Mouse (Mus musculus) midbrain, embryonic 10.5 days (tissue): ENCODE data around the gene Bend7. TPM values are rescaled to one million over a fixed set of nuclear protein-coding genes. Genes with fewer than 3 reads are reported as not detected.

Source experiments
- DNase-seq: peaks from one replicate; pipeline ENCODE4 v3.0.0-alpha.2; 2017; ENCODE audit warnings: low spot score
- H3K27ac ChIP-seq: fragments of 300-500 bp; sonication (generic); replicated peaks from 2 replicates; pipeline ENCODE4 v1.5.1; 2016; ENCODE audit warnings: mild to moderate bottlenecking
- H3K27me3 ChIP-seq: fragments of 300-500 bp; sonication (generic); 2 replicates; pipeline ENCODE4 v1.6.1; 2016; ENCODE audit warnings: low read depth, mild to moderate bottlenecking; ENCODE audit not compliant: poor library complexity, severe bottlenecking
- H3K36me3 ChIP-seq: fragments of 300-500 bp; sonication (generic); 2 replicates; pipeline ENCODE4 v1.6.1; 2016; ENCODE audit warnings: mild to moderate bottlenecking, moderate library complexity
- H3K4me1 ChIP-seq: fragments of 300-500 bp; sonication (generic); 2 replicates; pipeline ENCODE4 v1.6.1; 2016
- H3K4me3 ChIP-seq: fragments of 300-500 bp; sonication (generic); 2 replicates; pipeline ENCODE4 v1.5.1; 2016; ENCODE audit warnings: mild to moderate bottlenecking, moderate library complexity
- H3K9me3 ChIP-seq: fragments of 300-500 bp; sonication (generic); replicated peaks from 2 replicates; pipeline ENCODE4 v1.6.1; 2016; ENCODE audit warnings: mild to moderate bottlenecking
- WGBS: fragments of 180-500 bp; shearing (Covaris S2); methylation state at CpG from one replicate; pipeline ENCODE4 v1.1.7; 2016; 5-methylcytosine and 5-hydroxymethylcytosine counted together
- polyA plus RNA-seq: library from polyadenylated mRNA; unstranded; fragments of >200 nt; fragmentation: Nextera tagmentation; extraction: Ambion mirVana; gene quantifications from 2 replicates; pipeline ENCODE4 v1.2.1, GENCODE M21; 2016

Bend7 gene
- polyA plus RNA-seq, result 3.9 and 4.3 TPM in 2 replicates

GRCm38 (mm10) chr2:4717769-4718661 lies at the start of gene Bend7:
TSS of gene Bend7 (plus strand) at chr2:4717831.
- Histone ChIP-seq H3K36me3 (no peaks in the 10 kb centered on the region), H3K27me3 (peaks cover 35% of the 10 kb centered on the region), H3K9me3 (no peaks in the 10 kb centered on the region), H3K4me1 (peaks cover 21% of the 10 kb centered on the region), H3K27ac (peak within 1 kb of the TSS; percentile 89), H3K4me3 (peak within 1 kb of the TSS; percentile 82)
- WGBS, result 3% methylated on average over 122 of the region's 124 CpGs
- peak; percentile 70 for DNase-seq

DNA sequence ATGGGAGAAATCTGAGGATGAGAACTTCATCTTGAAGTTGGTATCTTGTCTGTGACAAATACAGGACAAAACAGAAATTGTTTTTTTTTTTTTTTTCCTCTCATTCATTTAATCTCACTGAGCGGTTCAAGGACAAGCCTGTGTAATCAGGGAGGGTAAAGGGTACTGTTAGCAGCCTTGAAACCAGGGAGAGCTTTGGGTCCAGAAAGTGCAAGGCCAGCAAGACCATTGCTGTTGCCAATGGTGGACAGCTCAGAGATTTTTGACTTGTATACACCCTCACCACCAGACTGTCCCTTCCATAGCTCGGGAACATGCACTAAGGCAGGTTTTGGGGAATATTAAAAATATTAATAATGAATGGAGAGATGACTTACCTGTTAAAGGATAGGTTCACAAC lies 49.0 kb upstream of the Bend7 start:
- Histone ChIP-seq H3K36me3 (no peaks in the 10 kb centered on the region), H3K4me1 (no peaks in the 10 kb centered on the region), H3K4me3 (no peak overlapping the region), H3K27ac (no peak overlapping the region), H3K27me3 (no peaks in the 10 kb centered on the region), H3K9me3 (no peaks in the 10 kb centered on the region)
- no peak for DNase-seq
- 87% methylated on average over 2 of the region's 2 CpGs for WGBS

DNA sequence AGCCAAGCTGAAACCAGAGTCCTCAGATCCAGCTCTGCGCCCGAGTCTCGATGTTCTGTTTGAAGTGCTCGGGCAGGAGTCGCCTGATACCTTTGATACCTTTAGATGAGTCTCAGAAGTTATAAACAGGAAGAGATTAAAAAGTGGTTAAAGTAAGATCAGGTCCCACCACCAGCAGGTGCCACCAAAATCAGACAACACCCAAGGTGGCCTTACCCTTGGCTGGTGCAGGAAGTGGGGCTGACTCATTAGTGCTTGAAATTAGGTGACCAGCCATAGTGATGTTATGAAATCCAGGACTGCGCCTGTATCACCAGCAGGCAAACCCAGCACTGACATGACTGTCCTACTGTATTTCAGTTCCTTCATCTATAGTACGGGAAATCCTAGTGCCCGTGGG lies 47.9 kb upstream of the Bend7 start:
- H3K9me3 ChIP-seq, result no peaks in the 10 kb centered on the region
- DNase-seq, result no peak
- H3K4me3 ChIP-seq, result no peak overlapping the region
- no peaks in the 10 kb centered on the region for H3K27me3 ChIP-seq
- H3K27ac ChIP-seq, result no peak overlapping the region
- H3K36me3 ChIP-seq, result no peaks in the 10 kb centered on the region
- 91% methylated on average over 8 of the region's 8 CpGs for WGBS
- H3K4me1 ChIP-seq, result no peaks in the 10 kb centered on the region

DNA sequence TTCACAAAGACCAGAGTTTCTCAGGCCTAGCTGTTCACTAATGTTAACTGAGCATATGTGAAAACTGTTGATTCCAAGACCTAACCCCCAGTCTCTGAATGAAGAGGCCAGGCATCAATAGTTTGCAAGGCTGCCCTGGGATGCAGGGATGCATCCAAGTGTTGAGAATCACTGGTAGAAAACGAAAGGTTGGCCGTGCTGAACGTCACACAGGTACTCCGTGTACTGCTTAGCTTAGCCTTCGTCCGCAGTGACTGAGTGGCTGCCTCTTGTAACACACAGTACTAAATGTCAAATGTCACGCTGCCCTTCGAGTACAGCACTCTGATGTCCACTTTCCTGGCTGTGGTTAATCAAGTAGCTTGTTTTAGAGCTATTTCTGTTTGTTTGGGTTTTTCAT lies 46.0 kb upstream of the Bend7 start:
- H3K4me1 ChIP-seq, result no peaks in the 10 kb centered on the region
- no peak for DNase-seq
- no peaks in the 10 kb centered on the region for H3K36me3 ChIP-seq
- no peaks in the 10 kb centered on the region for H3K27me3 ChIP-seq
- H3K4me3 ChIP-seq, result no peak overlapping the region
- no peaks in the 10 kb centered on the region for H3K9me3 ChIP-seq
- WGBS, result 89% methylated on average over 8 of the region's 8 CpGs
- H3K27ac ChIP-seq, result no peak overlapping the region

DNA sequence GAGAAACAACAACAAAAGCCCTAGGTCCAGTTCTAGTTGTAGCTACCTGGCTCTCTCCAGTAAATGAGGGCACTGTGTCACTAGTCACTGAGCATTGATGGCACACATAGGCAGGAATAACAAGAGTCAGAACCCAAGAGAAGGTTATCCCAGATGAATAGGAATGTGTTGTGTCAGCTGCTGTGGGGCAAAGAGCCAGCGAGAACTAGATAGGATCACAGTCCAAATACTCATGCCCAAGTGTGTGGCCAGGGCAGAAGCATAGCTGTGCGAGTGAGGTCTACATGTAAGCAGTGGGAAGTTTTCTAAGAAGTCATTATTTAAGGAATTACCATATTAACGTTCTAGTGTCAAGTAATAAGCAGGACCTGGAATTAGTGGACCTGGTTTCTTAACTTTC lies 37.7 kb upstream of the Bend7 start:
- H3K9me3 ChIP-seq, result no peaks in the 10 kb centered on the region
- no peaks in the 10 kb centered on the region for H3K27me3 ChIP-seq
- DNase-seq, result no peak
- no peak overlapping the region for H3K4me3 ChIP-seq
- no peaks in the 10 kb centered on the region for H3K4me1 ChIP-seq
- WGBS, result 86% methylated on average over 3 of the region's 3 CpGs
- H3K27ac ChIP-seq, result no peak overlapping the region
- no peaks in the 10 kb centered on the region for H3K36me3 ChIP-seq

GRCm38 (mm10) chr2:4711262-4711661 lies 6.4 kb upstream of the Bend7 start:
- Histone ChIP-seq H3K36me3 (no peaks in the 10 kb centered on the region), H3K27ac (no peak overlapping the region), H3K9me3 (no peaks in the 10 kb centered on the region), H3K27me3 (peaks cover 14% of the 10 kb centered on the region), H3K4me1 (no peaks in the 10 kb centered on the region), H3K4me3 (no peak overlapping the region)
- DNase-seq, result no peak
- 47% methylated on average over 5 of the region's 5 CpGs for WGBS

- WGBS, result 6% methylated on average over 47 of the region's 49 CpGs
- Histone ChIP-seq H3K27me3 (peaks cover 35% of the 10 kb centered on the region), H3K36me3 (no peaks in the 10 kb centered on the region), H3K4me3 (peak overlapping the region; percentile 82), H3K27ac (peak overlapping the region; percentile 89), H3K4me1 (peaks cover 21% of the 10 kb centered on the region), H3K9me3 (no peaks in the 10 kb centered on the region)
- DNase-seq, result peak; percentile 60
These were observed 406 bp upstream of the Bend7 start for GRCm38 (mm10) chr2:4717081-4717768.

DNA sequence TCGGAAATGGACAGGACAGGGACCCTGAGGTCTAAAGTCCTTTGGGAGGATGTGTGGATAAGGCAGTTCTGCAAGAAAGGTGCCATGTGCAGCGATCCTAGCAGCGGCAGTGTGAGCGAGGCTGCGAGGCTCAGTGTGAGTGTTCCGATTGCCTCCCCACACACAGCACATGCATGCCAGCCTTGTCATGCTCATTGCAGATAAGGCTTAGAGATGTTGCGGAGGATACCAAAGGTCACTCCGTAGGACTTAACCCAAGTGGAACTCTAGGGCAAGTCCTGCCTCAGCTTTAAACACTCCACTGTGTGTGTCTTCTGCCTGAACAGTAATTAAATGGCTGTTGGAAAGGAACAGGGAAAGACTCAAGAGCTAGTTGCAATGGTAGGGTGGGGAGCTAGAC lies 5.5 kb downstream of the Bend7 start:
- Histone ChIP-seq H3K36me3 (0 out of 2 replicates have a peak, but pooled peaks cover under 1% of the 10 kb centered on the region), H3K9me3 (no peaks in the 10 kb centered on the region), H3K4me1 (peaks cover 9% of the 10 kb centered on the region; the same call in 1 of the 2 replicates), H3K27ac (no peak overlapping the region), H3K4me3 (no peak overlapping the region), H3K27me3 (peaks cover 10% of the 10 kb centered on the region)
- DNase-seq, result no peak
- 89% methylated on average over 8 of the region's 8 CpGs for WGBS

- Histone ChIP-seq H3K27ac (no peak overlapping the region), H3K4me1 (no peaks in the 10 kb centered on the region), H3K36me3 (0 out of 2 replicates have a peak, but pooled peaks cover 3% of the 10 kb centered on the region), H3K9me3 (no peaks in the 10 kb centered on the region), H3K4me3 (no peak overlapping the region), H3K27me3 (no peaks in the 10 kb centered on the region)
- no peak for DNase-seq
- 95% methylated on average over 4 of the region's 4 CpGs for WGBS
These were observed 12.5 kb downstream of the Bend7 start for GRCm38 (mm10) chr2:4730161-4730560.

DNA sequence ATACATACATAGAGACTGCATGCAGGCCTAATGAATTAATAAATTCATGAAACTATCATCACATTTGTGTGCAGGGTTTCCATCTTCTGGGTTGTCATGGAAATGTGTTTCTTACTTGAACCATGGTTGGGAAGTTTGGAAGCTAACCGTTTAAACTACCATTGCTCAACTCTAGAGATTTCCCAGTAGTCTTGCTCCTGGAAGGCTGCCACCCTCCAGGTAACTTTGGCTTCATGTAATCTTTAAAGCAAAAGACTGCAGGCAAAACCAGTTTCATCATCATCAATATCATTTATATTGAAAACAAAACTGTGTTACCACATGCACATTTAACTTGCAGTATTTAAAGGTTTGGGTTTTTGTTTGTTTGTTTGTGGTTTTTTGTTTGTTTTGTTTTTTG lies 16.3 kb downstream of the Bend7 start:
- Histone ChIP-seq H3K4me1 (no peaks in the 10 kb centered on the region), H3K9me3 (no peaks in the 10 kb centered on the region), H3K36me3 (no peaks in the 10 kb centered on the region), H3K27me3 (no peaks in the 10 kb centered on the region), H3K4me3 (no peak overlapping the region), H3K27ac (no peak overlapping the region)
- WGBS, result 88% methylated on average over 1 of the region's 1 CpGs
- no peak for DNase-seq

- 89% methylated on average over 7 of the region's 7 CpGs for WGBS
- H3K27me3 ChIP-seq, result no peaks in the 10 kb centered on the region
- H3K36me3 ChIP-seq, result no peaks in the 10 kb centered on the region
- no peaks in the 10 kb centered on the region for H3K4me1 ChIP-seq
- no peak for DNase-seq
- H3K4me3 ChIP-seq, result no peak overlapping the region
- H3K27ac ChIP-seq, result no peak overlapping the region
- no peaks in the 10 kb centered on the region for H3K9me3 ChIP-seq
These were observed 18.6 kb downstream of the Bend7 start for GRCm38 (mm10) chr2:4736095-4736797.

DNA sequence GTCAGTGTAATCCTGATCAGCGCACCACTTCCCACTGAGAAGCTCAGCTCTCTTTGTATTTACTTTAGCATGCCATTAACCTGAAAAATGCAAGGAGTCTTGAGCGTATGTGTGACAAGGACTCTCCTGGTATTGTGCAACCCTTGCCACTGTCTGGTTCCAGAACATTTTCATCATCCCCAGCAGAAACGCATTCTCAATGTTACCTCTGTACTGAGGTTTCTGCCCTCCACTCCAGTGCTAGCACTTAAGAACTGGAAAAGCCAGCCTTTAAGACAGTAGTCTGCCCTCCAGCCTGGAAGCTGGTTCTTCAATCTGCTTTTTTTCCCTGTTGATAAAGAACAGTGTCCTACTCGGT lies 19.1 kb downstream of the Bend7 start:
- Histone ChIP-seq H3K9me3 (no peaks in the 10 kb centered on the region), H3K27me3 (no peaks in the 10 kb centered on the region), H3K4me1 (no peaks in the 10 kb centered on the region), H3K4me3 (no peak overlapping the region), H3K27ac (no peak overlapping the region), H3K36me3 (no peaks in the 10 kb centered on the region)
- no peak for DNase-seq
- 88% methylated on average over 4 of the region's 4 CpGs for WGBS
